Mouse (Mus musculus): ENCODE measurements at regions not wholly inside any gene's neighbourhood (a gene's known extent, or its start where the extent isn't known, plus 50 kb on each side); places are given as distances from the start of the nearest gene placed in this dataset.
A peak's percentile ranks its signal among the peaks of the same experiment; 100 is the strongest.
"Not testable (repeated sequence)": the region's sequence is repeated elsewhere in the genome, so short reads cannot be mapped to it uniquely, and the experiment has no call there.

DNA sequence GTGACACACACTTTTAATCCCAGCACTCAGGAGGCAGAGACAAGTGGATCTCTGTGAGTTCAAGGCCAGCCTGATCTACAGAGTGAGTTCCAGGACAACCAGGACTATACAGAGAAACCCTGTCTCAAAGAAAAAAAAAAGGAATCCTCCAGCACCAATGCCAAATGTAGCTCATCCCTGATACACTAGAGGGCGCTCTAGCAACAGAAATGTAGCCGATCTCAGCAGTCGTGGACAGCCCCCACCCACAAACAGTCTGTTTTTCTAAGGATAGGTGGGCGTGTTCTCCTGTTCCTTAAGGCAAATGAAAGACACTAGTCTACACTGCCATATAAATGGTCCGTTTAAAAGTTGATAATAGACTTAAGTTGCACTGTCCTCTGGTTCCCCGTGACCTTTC lies 2447.9 kb upstream of the Gm8797 start:
- peak; percentile 12 for DNase-seq

GRCm38 (mm10) chr3:3308461-3308860 lies 2442.1 kb upstream of the Gm8797 start:
- DNase-seq, result no peak

GRCm38 (mm10) chr3:3308996-3309395 lies 2441.6 kb upstream of the Gm8797 start:
- no peak for DNase-seq

- no peak for DNase-seq
Observed at GRCm38 (mm10) chr3:3310811-3311210, 2439.8 kb upstream of the Gm8797 start.

GRCm38 (mm10) chr3:3349634-3350033 lies 2401.0 kb upstream of the Gm8797 start:
- no peak for DNase-seq

DNA sequence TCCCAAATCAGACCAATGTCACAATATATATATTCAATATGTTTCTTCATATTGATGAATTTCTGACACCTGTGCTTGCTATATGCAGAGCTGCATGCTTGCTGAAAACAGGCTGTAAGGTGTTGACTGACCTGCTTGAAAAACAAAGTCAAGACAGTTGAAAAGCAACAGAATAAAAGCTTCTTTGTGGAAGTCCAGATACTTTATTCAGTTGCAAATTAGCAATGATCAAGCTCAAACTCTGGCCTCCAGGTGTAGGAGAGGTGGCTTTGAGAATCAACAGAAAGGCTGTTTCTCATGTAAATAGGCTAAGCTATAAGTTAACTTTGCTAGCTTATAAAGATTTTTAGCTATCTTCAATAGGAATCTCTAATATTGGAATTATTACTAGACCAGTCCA lies 2379.7 kb upstream of the Gm8797 start:
- DNase-seq, result not testable (repeated sequence)

- DNase-seq, result no peak
Observed at GRCm38 (mm10) chr3:3388056-3388770, 2362.4 kb upstream of the Gm8797 start.
